Mouse (Mus musculus) lung, adult 18-20 months (tissue): ENCODE data around the gene Klhl8.

ENCODE experiments used
- DNase-seq, 2 experiments: peaks; one replicate each; pipeline ENCODE4 v3.0.0; 2022; ENCODE audit warnings: mixed read lengths in 2 of 2

Gene Klhl8

DNA sequence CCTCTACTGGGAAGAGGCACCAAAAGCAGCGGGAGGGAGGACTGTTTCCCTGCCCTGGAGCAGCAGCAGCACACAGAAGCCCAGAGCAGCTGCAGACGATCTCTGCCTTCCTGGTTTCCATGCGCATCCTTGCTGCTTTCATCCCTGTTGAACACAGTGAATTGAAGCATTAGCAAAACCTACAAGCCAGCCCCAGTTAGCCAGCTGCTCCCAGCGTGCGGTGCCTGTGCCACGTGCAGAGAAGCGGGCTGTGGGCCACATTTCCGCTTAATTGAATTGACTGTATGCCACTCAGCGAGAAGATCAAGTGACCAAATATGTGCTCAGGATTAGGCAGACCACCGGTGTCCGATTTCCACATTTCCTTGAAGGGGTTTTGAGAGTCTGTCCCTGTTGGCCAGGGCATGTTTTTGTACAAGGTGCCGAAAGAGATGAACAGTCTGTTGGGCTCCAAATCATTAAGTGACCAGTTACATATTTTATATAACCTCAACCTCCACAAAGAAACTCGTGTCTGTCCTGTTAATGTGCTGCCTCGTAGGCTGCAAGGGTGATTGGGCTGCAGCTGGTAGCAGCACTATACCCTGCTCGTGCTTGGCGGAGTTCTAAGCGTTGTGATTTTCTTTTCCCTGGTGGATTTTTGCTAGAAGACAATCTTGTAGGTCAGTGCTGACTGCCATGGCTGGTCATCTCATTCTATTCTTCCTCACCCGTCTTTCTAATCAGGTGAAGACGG is 65.5 kb downstream of the Klhl8 start:
- DNase-seq, result peak in 1 of 2 experiments; percentile 60

DNA sequence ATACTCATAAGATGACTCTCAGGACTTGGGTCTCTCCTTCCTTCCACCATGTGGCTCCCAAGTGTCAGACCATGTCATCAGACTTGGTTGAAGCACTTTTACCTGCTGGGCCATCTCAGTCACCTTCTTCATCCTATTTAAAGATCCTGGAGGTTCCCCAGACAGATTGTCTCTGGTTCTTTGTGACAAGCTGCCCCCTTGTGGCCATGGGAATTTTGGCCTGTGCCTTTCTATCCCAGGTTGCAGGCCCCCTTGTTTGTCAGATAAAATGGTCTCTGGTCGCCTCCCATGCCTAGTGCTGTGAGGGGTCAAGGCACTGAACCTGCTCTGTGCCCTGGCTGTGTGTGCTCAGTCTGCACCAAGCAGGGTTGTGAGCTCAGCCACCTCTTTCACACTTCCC is 67.1 kb downstream of the Klhl8 start:
- DNase-seq, result peak in 1 of 2 experiments; percentile 55

DNA sequence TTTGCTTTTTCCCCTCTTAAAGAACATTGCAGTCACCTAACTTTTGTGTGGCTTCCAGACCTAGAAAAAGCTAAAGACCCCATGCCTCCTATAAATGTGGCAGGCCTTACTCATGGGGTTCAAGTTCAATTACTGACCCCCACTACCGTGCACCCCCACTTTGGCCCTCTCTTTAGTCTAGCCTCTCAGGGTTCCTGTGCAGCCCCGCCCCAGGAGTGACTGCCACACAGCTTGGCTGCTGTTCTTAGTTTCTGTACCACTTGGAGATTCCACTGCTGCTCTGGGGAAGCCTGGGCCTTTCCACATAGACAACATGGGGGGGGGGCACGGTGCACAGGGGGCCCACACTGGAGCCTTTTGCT is 71.8 kb downstream of the Klhl8 start:
- peak in 1 of 2 experiments; percentile 38 for DNase-seq

DNA sequence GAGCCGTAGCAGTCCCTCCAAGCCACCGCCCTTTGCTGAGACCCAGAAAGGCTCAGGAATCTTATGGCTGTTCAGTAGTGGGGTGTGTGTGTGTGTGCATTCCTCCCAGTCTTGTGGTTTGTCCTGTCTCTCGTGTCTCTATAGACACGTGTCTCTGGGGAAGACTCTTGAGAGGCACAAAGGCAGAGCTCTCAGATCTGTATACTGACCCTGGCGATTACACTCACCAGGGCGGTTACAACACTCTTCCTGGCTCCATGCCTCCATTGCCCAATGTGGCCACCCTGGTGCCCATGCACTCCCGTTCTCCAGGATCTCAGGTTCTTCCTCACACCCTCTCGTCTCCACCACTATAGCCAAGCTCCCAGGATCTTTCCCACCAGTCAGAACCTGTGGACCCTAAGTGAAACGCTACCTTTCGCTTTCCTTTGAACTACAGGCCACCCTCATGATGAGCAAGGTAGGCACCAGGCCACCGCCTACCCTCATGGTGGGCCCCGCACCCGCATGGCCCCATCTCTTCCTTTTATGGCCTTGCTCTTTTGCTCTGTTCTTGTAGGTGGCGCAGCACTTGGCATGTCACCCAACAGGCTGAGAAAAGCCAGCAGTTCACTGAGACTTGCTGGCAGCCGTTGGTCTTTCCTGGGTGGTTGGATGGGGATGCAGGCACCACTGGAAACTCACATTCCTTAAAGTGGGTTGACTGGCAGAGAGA is 72.4 kb downstream of the Klhl8 start:
- DNase-seq, result peak; percentile 90 to 93

DNA sequence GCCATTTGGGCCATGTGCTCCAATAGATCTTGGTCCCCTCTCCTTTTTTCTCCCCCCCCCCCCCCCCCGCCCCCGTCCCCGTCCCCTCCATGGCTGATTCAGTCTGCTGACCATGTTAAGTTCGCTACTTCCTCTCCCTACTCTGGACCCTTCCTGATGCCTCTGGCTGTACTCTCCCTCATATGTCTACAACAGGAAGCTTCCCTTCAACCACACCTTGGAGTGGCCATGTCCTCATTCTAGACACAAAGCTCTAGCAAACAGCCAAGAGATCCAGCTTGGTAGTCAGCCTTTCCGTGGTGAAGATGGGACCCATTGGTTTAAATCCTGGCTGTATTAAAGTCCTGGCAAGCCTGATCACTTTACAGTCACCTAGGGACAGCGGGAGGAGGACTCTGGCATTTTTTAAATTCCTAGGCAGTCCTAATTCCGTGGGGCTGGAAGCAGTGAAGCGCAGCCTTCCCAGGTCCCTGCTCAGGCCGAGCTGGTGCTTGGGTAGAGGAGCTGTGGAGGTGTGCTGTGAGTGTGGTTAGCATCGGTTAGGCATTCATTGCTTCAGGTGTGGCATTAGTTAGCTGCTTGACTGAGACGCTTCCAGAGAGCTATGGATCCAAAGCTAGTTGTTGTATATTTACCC is 74.8 kb downstream of the Klhl8 start:
- DNase-seq, result no peak

DNA sequence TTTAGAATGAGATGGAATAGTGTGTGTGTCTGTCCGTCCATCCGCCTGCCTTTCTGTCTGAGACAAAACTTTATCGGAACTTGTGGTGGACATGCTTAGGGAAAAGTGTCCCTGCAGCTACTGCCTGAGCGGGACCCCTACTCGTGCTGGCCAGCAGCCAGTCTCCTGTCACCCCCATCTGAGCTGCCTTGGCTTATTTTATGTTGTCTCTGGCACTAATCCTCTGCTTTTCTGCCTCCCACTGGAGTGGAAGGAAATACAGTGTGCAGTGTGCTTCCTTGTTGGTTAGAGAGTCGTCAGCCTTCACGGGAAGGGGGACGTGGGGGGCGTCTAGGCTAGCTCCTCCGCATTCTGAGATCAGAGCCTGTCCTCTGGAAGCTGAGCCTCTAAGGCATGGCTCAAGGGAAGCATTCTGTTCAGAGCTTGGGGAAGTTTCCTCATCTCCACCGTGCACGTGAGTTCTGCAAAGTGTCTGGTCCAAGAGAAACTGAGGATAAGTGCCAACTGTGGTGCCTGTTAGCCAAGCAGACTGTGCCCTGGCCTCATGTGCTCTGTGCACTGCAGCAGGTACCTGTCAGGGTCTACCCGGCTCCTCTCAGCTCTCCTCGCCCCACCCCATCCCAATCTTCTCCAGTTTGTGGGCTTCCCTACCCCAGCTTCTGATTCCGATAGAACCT is 75.5 kb downstream of the Klhl8 start:
- no peak for DNase-seq

DNA sequence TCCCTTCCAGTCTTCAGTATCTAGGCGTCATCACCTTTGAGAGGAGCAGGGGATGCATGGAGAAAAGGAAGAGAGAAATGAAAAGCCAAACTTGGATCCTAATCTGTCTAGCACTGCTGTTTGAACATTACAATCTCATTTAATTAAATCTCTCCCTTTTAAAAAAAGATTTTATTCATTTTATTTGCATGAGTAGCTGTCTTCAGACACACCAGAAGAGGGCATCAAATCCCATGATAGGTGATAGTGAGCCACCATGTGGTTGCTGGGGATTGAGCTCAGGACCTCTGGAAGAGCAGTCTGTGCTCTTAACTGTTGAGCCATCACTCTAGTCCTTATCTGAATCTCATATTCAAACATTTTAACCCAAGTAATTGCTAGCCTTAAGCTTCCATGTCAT is 80.2 kb downstream of the Klhl8 start:
- DNase-seq, result no peak

DNA sequence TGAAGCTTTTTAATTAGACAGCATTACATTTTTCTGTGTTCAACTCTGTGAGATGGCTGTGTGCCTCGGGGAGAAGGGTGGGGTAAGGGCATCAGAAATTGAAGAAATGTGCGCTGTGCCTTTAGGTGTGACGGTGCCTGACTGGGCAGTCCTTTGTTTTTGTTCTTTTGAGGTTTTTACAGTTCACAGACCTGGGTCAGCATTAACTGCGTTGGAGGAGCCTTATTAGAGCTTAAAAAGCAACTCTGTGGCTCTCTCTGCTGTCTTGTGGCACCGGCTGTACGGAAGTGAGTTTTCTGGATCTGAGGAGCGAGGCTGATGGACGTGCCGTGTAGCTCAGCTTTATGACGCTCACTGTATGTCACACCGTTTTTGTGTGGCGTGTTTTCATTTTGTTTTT is 81.9 kb downstream of the Klhl8 start:
- no peak for DNase-seq

DNA sequence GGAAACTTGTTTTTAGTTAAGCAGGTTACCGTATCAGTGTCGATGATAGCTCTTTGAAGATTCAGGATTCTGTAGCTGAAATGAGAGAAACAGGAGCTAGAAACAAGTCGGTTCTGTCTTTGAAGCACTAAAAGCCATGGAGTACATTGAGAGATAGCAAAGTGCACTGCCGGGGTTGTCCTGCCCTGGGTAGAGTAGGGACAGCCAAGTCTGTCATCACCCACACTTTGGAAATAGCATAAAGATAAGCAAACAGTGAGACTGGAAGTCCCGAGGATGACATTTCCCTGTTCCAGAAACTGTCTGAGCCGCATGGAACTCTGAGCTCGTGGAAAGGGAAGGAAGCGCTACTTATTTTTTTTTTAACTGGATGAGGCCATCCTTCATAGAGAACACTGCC is 82.3 kb downstream of the Klhl8 start:
- no peak for DNase-seq

DNA sequence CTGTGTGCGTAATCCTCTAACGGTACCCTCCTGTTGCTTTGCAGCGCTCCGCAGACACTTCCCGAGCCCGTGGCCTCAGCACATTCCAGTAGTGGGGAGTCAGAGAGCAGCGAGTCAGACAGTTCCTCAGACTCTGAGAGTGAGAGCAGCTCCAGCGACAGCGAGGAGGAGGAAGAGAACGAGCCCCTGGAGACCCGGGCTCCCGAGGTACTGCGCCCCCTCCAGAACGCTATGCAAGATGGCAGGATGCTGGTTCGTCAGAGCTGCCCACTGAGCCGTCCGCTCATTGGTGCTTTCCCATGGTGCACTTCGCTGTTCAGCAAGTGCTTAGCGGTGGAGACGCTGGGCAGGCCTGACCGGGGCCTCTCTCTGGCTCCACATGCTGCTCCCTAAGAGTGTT is 82.8 kb downstream of the Klhl8 start:
- no peak for DNase-seq

DNA sequence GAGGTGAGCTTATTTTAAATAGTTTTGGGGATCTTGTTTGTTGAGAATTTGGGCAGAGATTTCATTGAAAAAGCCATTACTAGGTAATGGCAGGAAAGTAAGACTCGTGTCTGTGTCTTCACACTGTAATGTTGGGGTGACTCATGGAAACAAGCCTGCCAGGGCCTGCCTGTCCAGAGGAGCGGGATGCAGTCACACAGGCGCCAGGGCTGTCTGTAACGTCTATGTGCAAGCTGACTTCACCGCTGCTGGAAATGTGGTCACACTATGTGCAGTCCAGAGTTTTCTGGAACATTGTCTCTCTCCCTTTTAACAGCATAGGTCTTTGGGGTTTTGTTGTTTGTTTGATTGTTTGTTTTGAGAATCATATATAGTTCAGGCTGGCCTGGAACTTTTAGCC is 88.1 kb downstream of the Klhl8 start:
- no peak for DNase-seq

DNA sequence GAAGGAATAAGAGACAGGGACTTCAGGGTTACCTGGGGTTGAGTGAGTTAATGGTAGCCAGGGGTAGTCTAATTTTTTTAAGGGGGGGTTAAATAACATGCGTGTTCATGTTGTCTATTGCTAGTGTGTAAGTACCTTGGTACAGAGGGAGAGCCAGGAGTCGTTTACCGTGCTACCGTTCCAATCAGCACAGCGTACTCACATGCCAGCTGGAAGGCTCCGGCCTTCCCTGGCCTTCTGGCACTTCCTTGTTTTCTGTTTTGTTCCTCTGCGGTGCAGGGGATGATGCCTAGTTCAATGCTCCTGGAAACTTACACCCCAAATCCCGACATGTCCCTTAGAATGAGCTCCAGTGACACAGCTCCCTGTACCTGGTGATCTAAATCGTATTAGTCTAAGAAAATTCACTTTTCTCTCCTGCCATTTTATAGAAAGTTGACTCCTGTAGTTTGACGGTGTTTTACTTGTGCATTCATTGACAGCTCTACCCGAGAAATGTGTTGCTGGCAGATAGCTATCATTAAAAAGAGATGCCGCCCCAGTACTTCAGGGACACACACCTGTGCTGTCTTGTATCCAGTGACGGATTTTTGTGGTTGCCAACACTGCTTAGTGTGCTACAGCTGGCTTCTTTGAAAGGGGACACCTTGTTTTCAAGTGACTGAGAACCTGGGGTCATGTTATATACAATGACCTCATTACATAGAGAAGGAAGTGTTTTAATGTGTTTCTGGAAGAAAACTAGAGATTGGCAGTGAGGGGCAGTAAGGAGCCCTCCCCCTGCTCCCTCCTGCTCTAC is 89.4 kb downstream of the Klhl8 start:
- DNase-seq, result no peak

DNA sequence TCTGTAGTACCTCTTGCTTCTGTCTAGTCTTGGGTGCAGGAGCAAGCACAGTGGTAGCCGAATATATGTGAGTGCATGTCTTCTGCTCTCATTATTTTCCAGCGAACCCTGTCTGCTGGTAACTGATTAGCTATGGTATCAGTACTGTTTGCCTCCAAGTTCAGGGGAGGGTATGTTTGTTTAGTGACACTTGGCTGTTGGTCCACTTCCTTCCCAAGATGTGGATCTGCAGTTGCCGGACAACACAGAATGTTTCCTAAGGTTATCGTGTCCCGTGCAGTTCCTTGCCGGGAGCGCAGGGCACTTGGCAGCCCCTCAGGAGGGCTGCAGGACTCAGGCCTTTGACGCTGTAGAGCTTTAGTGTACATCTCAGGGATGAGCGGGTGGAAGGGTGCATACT is 90.0 kb downstream of the Klhl8 start:
- peak; percentile 52 to 78 for DNase-seq

DNA sequence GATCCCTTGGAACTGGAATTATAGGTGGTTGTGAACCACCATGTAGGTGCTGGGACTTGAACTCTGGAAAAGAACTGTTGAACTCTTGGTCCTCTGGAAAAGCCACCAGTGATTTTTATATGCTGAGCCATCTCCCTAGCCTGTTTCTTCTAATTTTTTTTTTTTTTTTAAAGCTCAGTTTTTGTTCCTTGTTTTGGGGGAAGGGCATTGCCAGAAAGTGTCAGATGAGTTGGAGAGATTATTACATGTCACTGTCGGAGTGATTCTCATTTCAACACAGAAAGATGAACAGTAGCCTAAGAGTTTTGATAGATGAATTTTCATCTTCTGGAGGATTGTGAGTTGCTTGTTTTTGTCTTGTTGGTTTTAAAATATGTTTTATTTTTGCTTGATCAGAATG is 91.4 kb downstream of the Klhl8 start:
- no peak for DNase-seq

DNA sequence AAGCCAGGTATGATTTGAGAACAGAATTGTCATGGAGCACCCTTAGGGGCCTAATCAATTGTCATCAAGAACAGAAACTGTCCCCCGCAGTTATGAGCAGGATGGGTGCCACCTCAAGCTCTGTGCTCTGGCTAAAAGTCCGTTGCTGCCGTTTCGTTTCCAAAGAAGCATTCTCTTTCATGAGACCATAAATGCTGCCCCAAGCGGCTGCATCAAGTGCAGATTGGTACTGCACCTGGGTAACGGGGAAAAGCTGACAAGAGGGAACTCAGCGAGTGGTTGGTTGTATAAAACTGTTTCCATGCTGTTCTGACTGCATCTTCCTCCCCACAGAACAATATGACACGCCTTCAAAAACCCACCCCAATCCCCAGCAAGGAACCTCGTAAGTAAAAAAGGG is 92.5 kb downstream of the Klhl8 start:
- DNase-seq, result no peak

DNA sequence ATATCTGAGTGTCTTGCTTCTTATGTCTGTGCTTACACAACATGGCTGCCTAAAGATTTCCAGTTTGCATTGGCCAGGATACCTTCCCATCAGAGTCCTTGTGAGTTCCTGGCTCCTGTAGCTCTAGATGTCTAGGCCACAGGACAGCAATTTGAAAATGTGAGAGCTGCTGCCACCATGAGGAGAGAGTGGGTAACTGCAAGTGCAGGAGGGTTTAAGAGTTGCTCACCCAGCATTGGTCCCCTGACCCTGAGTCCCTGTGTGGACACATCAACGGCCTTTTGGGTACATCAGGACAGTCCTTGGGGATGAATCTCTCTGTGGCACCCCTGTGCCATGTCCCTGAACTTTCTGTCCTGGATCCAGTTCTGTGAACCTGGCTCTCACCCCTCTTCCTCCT is 93.3 kb downstream of the Klhl8 start:
- peak; percentile 81 to 84 for DNase-seq

DNA sequence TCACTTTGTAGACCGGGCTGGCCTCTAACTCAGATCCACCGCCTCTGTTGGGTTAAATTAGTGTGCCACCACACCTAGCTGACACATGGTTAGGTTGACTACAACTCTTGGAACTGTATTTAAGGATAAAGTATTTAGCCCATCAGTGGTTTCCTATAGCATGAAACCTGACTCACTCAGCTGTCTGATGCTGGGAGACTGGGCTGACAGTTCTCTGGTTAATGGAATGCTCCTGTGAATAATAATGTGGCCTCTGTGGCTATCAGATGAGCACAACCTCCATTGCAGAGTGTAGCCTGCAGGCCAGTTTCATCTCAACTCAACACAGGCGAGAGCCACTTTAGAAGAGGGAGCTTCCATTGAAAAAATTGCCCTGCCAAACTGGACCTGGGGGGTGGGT is 94.3 kb downstream of the Klhl8 start:
- no peak for DNase-seq

DNA sequence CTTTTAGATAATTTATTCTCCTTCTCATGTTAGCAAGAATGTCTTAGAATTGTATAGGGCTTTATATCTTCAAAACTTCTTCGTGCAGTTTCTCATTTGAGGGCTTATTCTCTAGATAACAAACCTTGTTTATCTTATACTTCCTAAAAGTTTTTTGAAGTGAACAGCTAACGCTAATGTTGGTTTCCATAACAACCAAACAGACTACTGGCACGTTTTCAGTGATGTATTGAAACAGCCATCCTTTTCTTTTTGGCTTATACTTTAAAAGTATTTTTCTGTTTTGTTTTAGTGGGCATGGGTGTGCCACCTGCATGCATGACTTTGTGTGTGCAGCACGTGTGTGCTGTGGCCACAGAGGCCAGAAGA is 95.8 kb downstream of the Klhl8 start:
- DNase-seq, result no peak

DNA sequence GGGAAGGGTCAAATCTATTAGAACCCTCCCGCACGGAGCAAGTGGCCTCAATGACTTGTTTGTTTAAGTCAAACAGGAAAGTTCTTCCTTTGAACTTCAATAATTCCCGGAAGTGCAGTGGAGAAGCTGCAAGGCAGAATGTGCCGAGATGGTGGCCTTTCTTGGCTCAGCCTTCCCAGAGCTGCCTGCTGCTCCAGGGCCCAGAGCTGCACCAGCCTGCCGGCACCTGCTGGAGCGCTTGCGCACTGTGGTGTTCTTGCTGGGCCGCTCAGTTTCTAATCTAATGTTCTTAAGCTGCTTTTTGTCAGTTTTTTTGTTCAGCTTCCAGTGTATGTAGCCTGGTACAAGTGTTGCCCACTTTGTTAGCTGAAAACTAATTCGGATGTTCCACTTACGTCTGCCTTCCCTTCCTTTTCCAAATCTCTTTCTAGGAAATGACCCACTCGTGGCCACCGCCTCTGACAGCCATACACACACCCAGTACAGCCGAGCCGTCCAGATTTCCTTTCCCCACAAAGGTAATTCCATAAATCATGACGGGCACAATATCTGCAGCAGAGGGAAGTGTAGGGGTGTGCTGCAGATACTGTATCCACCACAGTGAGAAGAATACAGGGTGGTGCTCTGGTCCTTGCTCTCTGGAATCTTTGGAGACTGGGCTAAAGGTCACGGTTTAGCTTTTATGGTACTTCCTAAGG is 96.4 kb downstream of the Klhl8 start:
- DNase-seq, result peak; percentile 61 to 68

DNA sequence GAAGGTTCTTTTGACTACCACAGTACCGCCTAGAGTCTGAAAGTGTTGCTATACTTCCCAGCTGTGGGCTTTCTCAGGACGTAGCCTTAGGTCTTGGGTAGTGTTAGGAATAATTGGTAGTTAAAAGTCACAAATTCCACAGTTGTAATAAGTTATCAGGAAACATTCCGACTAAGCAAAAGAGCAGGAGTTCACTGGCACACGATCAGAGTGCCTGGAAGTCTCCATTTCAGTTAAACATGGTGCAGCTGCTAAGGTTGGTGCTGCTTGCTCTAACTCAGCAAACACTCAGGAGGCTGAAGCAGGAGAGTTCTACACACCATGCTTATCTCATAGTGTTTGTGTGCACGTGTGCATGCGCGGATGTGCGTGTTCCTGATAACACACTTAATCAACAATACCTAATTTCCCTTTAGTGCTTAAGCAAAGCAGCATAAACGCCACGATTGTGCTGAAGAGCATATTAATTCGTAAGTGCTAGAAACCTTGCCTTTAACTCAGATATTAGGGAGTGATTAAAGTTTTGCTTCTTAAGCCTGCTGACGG is 97.0 kb downstream of the Klhl8 start:
- no peak for DNase-seq

DNA sequence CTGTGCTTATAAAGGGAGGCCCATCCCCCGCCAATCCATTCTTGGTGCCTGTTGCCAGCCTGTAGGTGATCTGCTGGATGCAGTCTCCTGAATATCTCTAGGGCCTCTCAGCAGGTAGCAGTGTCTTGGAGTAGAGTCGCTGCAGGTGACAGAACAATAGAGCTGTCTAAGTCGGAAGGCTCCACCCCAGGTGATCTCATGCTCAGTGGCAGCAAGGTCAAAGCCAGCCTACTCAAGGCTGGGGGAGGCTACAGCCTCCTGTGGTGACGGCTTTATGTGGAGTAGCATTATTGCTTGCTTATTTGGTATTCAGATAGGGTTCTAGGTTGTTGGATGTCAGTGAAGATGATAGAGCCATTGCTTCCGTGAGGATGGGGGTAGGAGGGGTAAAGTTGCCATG is 97.8 kb downstream of the Klhl8 start:
- DNase-seq, result no peak
